Mouse (Mus musculus) brain, embryonic 14.5 days (tissue): Measurements from ENCODE around the gene Larp1b.

Experiments used
- CTCF ChIP-seq: fragments of 200-500 bp; IDR thresholded peaks from 2 replicates; pipeline ENCODE4 v1.5.1; 2012; ENCODE audit warnings: inconsistent platforms, mild to moderate bottlenecking, moderate library complexity, borderline replicate concordance; ENCODE audit not compliant: insufficient read depth, insufficient read length; ENCODE audit errors: extremely low read depth
- POLR2A ChIP-seq: fragments of 200-500 bp; IDR thresholded peaks from 2 replicates; pipeline ENCODE4 v1.6.1; 2012; ENCODE audit warnings: mild to moderate bottlenecking, inconsistent platforms, borderline replicate concordance; ENCODE audit not compliant: poor library complexity, insufficient read depth, insufficient read length, severe bottlenecking; ENCODE audit errors: extremely low read depth

DNA sequence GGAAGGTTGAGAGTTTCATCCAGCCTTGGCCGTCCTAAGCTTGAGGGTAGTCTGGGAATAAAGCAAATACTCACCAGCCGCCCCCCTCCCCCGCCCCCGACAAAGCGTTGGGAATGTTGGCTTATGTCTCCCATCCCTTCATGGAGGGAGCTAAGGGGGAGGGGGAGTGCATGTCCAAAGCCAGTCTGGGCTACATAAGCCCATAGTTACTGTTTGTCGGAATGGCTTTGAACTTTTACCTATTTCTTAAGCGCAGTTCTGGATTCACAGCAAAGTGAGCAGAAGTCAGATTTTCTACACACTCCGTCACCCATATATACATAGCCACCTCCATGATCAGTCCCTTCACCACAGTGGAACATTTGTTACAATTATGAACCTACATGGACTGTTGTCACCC, 59.7 kb downstream of the Larp1b start:
- no peak for TF ChIP-seq POLR2A
- TF ChIP-seq CTCF: no peak
